Mouse (Mus musculus) liver, embryonic 13.5 days (tissue): ENCODE measurements around the gene Tenm4. TPM values are rescaled to one million over a fixed set of nuclear protein-coding genes. Genes with fewer than 3 reads are reported as not detected.

Experiments used
- ATAC-seq: fragments of 200-750 bp; cut with Nextera tagmentation; 2 replicates; pipeline ENCODE4 v1.8.0; 2017; ENCODE audit warnings: low read depth, mild to moderate bottlenecking, moderate number of reproducible peaks, moderate library complexity
- DNase-seq: peaks from one replicate; pipeline ENCODE4 v3.0.0; 2022
- H3K27ac ChIP-seq: fragments of 300-500 bp; sonication (generic); 2 replicates; pipeline ENCODE4 v1.5.1; 2015; ENCODE audit warnings: moderate library complexity, mild to moderate bottlenecking, inconsistent platforms
- H3K27me3 ChIP-seq: fragments of 300-500 bp; sonication (generic); 2 replicates; pipeline ENCODE4 v1.6.1; 2015; ENCODE audit warnings: mild to moderate bottlenecking, inconsistent platforms
- H3K36me3 ChIP-seq: fragments of 300-500 bp; sonication (generic); 2 replicates; pipeline ENCODE4 v1.6.1; 2015; ENCODE audit warnings: mild to moderate bottlenecking, inconsistent platforms
- H3K4me1 ChIP-seq: fragments of 300-500 bp; sonication (generic); replicated peaks from 2 replicates; pipeline ENCODE4 v1.6.1; 2015; ENCODE audit warnings: inconsistent platforms
- H3K4me2 ChIP-seq: fragments of 300-500 bp; sonication (generic); 2 replicates; pipeline ENCODE4 v1.6.1; 2015; ENCODE audit warnings: inconsistent platforms, mild to moderate bottlenecking, moderate library complexity
- H3K4me3 ChIP-seq: fragments of 300-500 bp; sonication (generic); replicated peaks from 2 replicates; pipeline ENCODE4 v1.5.1; 2015; ENCODE audit warnings: mild to moderate bottlenecking, inconsistent platforms
- H3K9ac ChIP-seq: fragments of 300-500 bp; sonication (generic); 2 replicates; pipeline ENCODE4 v1.6.1; 2015; ENCODE audit warnings: mild to moderate bottlenecking, inconsistent platforms
- H3K9me3 ChIP-seq: fragments of 300-500 bp; sonication (generic); replicated peaks from 2 replicates; pipeline ENCODE4 v1.6.1; 2016; ENCODE audit warnings: inconsistent platforms
- WGBS: fragments of 180-500 bp; shearing (Covaris S2); methylation state at CpG from one replicate; pipeline ENCODE4 v1.1.7; 2015; ENCODE audit not compliant: insufficient replicate concordance; 5-methylcytosine and 5-hydroxymethylcytosine counted together
- polyA plus RNA-seq: library from polyadenylated mRNA; unstranded; fragments of >200 nt; fragmentation: Nextera tagmentation; extraction: Ambion mirVana; gene quantifications from 2 replicates; pipeline ENCODE4 v1.2.1, GENCODE M21; 2015

Gene Tenm4
- polyA plus RNA-seq, 1 experiment from 2014 or later, result 0.47 TPM

- H3K9me3 ChIP-seq, result no peaks in the 10 kb centered on the region
- H3K27ac ChIP-seq, result no peak overlapping the region
- H3K4me1 ChIP-seq, result no peaks in the 10 kb centered on the region
- H3K4me3 ChIP-seq, result no peak overlapping the region
- no peak overlapping the region for H3K9ac ChIP-seq
- no peaks in the 10 kb centered on the region for H3K36me3 ChIP-seq
- H3K4me2 ChIP-seq, result no peak overlapping the region
- no peak for ATAC-seq
- no peak for DNase-seq
- H3K27me3 ChIP-seq, result no peaks in the 10 kb centered on the region
- WGBS, result 67% methylated on average over 6 of the region's 6 CpGs
Observed at GRCm38 (mm10) chr7:96391797-96392472, 220.9 kb downstream of the Tenm4 start.

DNA sequence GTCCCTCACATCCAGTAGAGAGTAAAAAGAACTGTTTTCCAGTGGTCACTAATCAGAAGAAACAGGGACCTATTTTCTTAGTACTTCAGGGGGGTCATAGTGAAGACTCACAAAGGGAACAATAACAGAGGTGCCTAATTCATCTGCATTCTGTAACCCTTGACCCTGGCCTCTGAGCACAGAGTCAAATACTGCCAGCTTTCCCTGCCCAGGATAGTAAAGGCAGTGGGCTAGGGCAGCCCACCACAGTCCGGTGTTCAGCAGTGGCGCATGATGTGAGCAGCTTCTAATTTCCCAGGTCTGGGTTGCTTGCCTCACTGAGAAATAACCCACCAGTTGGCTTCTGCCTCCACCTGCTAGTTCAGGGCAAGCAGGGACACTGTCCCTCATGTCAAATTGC is 221.6 kb downstream of the Tenm4 start:
- H3K4me2 ChIP-seq, result no peak overlapping the region
- H3K9ac ChIP-seq, result no peak overlapping the region
- no peak overlapping the region for H3K27ac ChIP-seq
- no peak for DNase-seq
- WGBS, result 67% methylated on average over 2 of the region's 2 CpGs
- no peaks in the 10 kb centered on the region for H3K27me3 ChIP-seq
- ATAC-seq, result no peak
- no peak overlapping the region for H3K4me3 ChIP-seq
- H3K9me3 ChIP-seq, result no peaks in the 10 kb centered on the region
- no peaks in the 10 kb centered on the region for H3K36me3 ChIP-seq
- no peaks in the 10 kb centered on the region for H3K4me1 ChIP-seq

DNA sequence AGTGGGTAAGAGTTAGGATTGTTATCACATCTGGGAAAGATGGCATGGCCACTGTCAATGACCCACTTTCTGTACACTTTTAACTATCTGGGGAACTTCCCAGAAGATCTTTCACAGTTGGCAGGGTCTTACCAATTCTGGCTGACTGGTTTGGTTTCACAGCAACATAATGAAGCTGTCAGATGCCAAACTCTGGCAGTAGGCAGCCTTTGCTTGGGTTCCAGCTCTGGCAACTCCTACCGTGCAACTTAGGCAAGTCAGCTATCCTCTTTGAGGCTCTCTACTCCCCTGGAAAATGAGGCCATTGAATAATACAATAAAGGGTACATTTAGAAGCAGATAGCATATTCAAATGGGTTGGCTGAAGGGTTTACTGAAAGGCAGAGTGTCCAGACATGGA is 226.9 kb downstream of the Tenm4 start:
- Histone ChIP-seq H3K4me2 (no peak overlapping the region), H3K9me3 (no peaks in the 10 kb centered on the region), H3K27me3 (no peaks in the 10 kb centered on the region), H3K4me1 (no peaks in the 10 kb centered on the region), H3K36me3 (no peaks in the 10 kb centered on the region), H3K4me3 (no peak overlapping the region), H3K27ac (no peak overlapping the region), H3K9ac (no peak overlapping the region)
- no peak for ATAC-seq
- WGBS, result 72% methylated on average over 1 of the region's 1 CpGs
- DNase-seq, result no peak

- ATAC-seq (no peak), DNase-seq (no peak)
- Histone ChIP-seq H3K36me3 (no peaks in the 10 kb centered on the region), H3K27ac (no peak overlapping the region), H3K4me3 (no peak overlapping the region), H3K27me3 (no peaks in the 10 kb centered on the region), H3K9me3 (no peaks in the 10 kb centered on the region), H3K9ac (no peak overlapping the region), H3K4me2 (no peak overlapping the region), H3K4me1 (no peaks in the 10 kb centered on the region)
- 65% methylated on average over 11 of the region's 11 CpGs for WGBS
Observed at GRCm38 (mm10) chr7:96400411-96400810, 229.4 kb downstream of the Tenm4 start.

GRCm38 (mm10) chr7:96406630-96407214 is 235.7 kb downstream of the Tenm4 start:
- WGBS, result 44% methylated on average over 8 of the region's 8 CpGs
- Histone ChIP-seq H3K4me2 (no peak overlapping the region), H3K9ac (no peak overlapping the region)

DNA sequence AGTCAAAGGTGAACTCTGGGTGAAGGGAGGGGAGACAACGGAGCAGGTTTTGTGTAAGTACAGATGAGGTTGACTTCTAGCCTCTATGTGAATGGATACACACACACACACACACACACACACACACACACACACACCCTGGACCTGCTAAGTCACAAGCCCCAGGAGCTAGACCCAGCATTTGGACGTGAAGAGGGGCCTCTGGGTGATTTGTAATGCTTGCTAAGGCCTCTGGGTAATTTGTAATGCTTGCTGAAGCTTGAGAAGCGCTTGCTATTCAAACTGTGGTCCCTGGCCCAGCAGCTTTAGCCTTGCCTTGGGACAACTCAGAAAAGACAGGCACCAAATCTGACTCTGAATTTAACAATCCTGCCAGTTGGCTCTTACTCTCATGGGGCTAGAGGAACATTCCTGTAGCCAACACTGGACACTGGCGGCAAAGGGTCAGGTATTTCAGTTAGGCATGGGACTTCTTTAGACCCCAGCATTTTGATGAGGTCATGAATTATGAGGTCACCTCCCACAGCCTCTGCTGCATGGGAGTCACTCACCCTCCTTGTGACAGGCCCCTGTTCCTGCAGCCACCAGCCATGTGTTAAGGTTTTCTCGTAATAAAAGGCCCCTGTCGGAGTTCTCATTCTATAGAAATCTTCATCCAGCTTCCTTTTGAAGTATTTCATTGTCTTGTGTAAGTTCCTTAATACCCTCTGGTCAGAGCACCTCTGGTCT is 237.3 kb downstream of the Tenm4 start:
- no peak for ATAC-seq
- H3K27me3 ChIP-seq, result no peaks in the 10 kb centered on the region
- H3K4me1 ChIP-seq, result no peaks in the 10 kb centered on the region
- DNase-seq, result no peak
- H3K4me3 ChIP-seq, result no peak overlapping the region
- no peak overlapping the region for H3K27ac ChIP-seq
- no peak overlapping the region for H3K4me2 ChIP-seq
- 67% methylated on average over 6 of the region's 6 CpGs for WGBS
- H3K9me3 ChIP-seq, result no peaks in the 10 kb centered on the region
- H3K9ac ChIP-seq, result no peak overlapping the region
- H3K36me3 ChIP-seq, result no peaks in the 10 kb centered on the region

More at GRCm38 (mm10) chr7:96406630-96407214, 235.7 kb downstream of the Tenm4 start:
- Histone ChIP-seq H3K36me3 (no peaks in the 10 kb centered on the region), H3K4me1 (no peaks in the 10 kb centered on the region), H3K9me3 (no peaks in the 10 kb centered on the region), H3K4me3 (no peak overlapping the region), H3K27ac (no peak overlapping the region), H3K27me3 (no peaks in the 10 kb centered on the region)
- ATAC-seq, result no peak
- DNase-seq, result no peak

DNA sequence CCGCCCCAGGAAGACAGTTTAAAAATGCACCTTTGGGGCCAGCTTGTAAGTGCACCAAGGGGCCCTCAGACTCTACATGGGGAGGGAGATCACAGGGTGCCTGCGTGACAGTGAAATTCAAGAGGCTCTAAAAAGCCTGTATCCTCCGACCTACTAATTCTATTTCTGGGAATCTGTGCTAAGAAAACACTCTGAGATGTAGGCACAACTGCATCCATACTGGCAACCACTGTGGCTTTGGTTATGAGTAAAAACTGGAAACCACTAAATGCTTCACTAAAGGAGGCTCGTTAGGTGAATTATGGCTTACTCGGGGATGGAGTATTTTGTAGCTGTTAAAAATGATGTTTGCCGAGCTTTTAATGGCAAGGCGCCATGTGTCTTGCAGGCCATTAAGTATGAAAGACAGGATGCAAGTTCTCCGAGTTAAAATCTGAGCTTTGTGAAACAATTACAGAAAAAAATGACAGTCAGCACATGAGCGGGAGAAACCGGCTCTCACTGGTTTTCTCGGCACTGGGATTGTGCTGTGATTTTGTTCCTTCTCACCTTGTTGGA is 238.4 kb downstream of the Tenm4 start:
- H3K9me3 ChIP-seq, result no peaks in the 10 kb centered on the region
- H3K4me1 ChIP-seq, result no peaks in the 10 kb centered on the region
- DNase-seq (no peak), ATAC-seq (no peak)
- H3K36me3 ChIP-seq, result no peaks in the 10 kb centered on the region
- no peaks in the 10 kb centered on the region for H3K27me3 ChIP-seq
- no peak overlapping the region for H3K4me2 ChIP-seq
- H3K27ac ChIP-seq, result no peak overlapping the region
- no peak overlapping the region for H3K9ac ChIP-seq
- no peak overlapping the region for H3K4me3 ChIP-seq
- WGBS, result 71% methylated on average over 11 of the region's 11 CpGs

- DNase-seq (no peak), ATAC-seq (no peak)
- Histone ChIP-seq H3K4me3 (no peak overlapping the region), H3K27me3 (no peaks in the 10 kb centered on the region), H3K4me2 (no peak overlapping the region), H3K27ac (no peak overlapping the region), H3K4me1 (no peaks in the 10 kb centered on the region), H3K9ac (no peak overlapping the region), H3K9me3 (no peaks in the 10 kb centered on the region), H3K36me3 (no peaks in the 10 kb centered on the region)
- 21% methylated on average over 1 of the region's 1 CpGs for WGBS
Observed at GRCm38 (mm10) chr7:96413822-96414221, 242.8 kb downstream of the Tenm4 start.

GRCm38 (mm10) chr7:96414290-96415055 is 243.4 kb downstream of the Tenm4 start:
- DNase-seq (no peak), ATAC-seq (no peak)
- WGBS, result 55% methylated on average over 9 of the region's 9 CpGs

DNA sequence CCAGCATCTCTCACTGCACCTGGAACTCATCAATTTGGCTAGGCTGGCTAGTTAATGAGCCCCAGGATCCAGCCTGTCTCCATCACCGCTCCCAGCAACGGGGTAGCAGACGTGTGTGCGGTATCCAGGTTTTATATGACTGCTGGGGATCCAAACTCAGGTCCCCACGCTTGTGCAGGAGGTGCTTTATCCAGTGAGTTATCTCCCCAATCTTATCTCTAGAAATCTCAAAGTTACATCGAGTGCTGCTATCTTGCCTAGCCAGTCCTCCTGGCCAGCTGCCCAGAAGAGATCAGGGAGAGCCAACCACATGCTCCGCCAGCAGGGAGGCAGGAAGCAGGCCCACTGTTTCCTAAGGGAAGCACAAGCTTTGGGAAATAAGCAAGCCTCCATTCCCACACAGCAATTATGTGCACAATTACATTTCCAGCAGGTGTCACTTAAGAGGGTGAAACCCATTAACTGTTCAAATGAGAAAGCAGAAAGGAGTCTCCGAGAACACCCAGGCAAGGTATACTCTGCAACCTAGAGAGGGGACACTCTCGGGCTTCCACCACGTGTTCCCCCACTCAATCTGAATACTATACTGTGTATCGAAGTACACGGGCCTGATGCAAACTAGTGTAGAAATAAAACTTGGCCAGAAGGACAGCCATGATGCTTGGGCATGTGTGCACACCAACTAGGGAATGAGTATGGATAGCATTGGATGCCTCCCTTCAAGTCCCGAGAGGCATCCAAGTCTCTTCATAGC is 246.4 kb downstream of the Tenm4 start:
- Histone ChIP-seq H3K4me2 (no peak overlapping the region), H3K4me1 (no peaks in the 10 kb centered on the region), H3K9ac (no peak overlapping the region), H3K27ac (no peak overlapping the region), H3K36me3 (no peaks in the 10 kb centered on the region), H3K9me3 (no peaks in the 10 kb centered on the region), H3K4me3 (no peak overlapping the region), H3K27me3 (no peaks in the 10 kb centered on the region)
- WGBS, result 67% methylated on average over 13 of the region's 13 CpGs
- DNase-seq (no peak), ATAC-seq (no peak)

More at GRCm38 (mm10) chr7:96414290-96415055, 243.4 kb downstream of the Tenm4 start:
- Histone ChIP-seq H3K4me1 (no peaks in the 10 kb centered on the region), H3K4me2 (no peak overlapping the region), H3K9ac (no peak overlapping the region), H3K27me3 (no peaks in the 10 kb centered on the region), H3K36me3 (no peaks in the 10 kb centered on the region), H3K9me3 (no peaks in the 10 kb centered on the region), H3K27ac (no peak overlapping the region), H3K4me3 (no peak overlapping the region)
